Mouse (Mus musculus) ES-Bruce4 (cell line): ENCODE data around the gene Trio. TPM values are rescaled to one million over a fixed set of nuclear protein-coding genes. Genes with fewer than 3 reads are reported as not detected.

Experiments
- H3K27ac ChIP-seq: 2 replicates; pipeline ENCODE4 v1.5.1; 2012; ENCODE audit warnings: low read length, inconsistent platforms; ENCODE audit not compliant: insufficient read depth
- H3K27me3 ChIP-seq: 2 replicates; pipeline ENCODE4 v1.6.1; 2012; ENCODE audit warnings: mild to moderate bottlenecking, low read length, inconsistent platforms; ENCODE audit not compliant: control insufficient read depth, poor library complexity, insufficient read depth, severe bottlenecking
- H3K36me3 ChIP-seq: 2 replicates; pipeline ENCODE4 v1.6.1; 2012; ENCODE audit warnings: inconsistent platforms, mild to moderate bottlenecking, low read length, moderate library complexity; ENCODE audit not compliant: control insufficient read depth, poor library complexity, insufficient read depth, severe bottlenecking
- H3K4me1 ChIP-seq: one replicate; pipeline ENCODE4 v1.8.1; 2011; ENCODE audit warnings: low read length; ENCODE audit not compliant: control insufficient read depth, insufficient read depth
- H3K4me3 ChIP-seq: 2 replicates; pipeline ENCODE4 v1.5.1; 2011; ENCODE audit warnings: low read depth, mild to moderate bottlenecking, low read length
- H3K9ac ChIP-seq: 2 replicates; pipeline ENCODE4 v1.6.1; 2012; ENCODE audit warnings: low read depth, mild to moderate bottlenecking, inconsistent platforms; ENCODE audit not compliant: poor library complexity, severe bottlenecking
- H3K9me3 ChIP-seq: replicated peaks from 2 replicates; pipeline ENCODE4 v1.6.1; 2012; ENCODE audit warnings: mild to moderate bottlenecking, low read length, inconsistent platforms; ENCODE audit not compliant: control insufficient read depth, poor library complexity, insufficient read depth, severe bottlenecking
- CTCF ChIP-seq: IDR thresholded peaks from one replicate; pipeline ENCODE4 v1.8.1; 2011; ENCODE audit warnings: low read depth, low read length
- EP300 ChIP-seq: IDR thresholded peaks from 2 replicates; pipeline ENCODE4 v1.6.1; 2011; ENCODE audit warnings: low read depth, low read length; ENCODE audit not compliant: insufficient read depth
- POLR2A ChIP-seq: IDR thresholded peaks from one replicate; pipeline ENCODE4 v1.8.1; 2011; ENCODE audit warnings: low read length; ENCODE audit not compliant: insufficient read depth
- polyA plus RNA-seq: library from polyadenylated mRNA; stranded (reverse); fragments of >200 nt; gene quantifications from 2 replicates; pipeline ENCODE4 v1.2.4, GENCODE M21; 2011; ENCODE audit warnings: low read depth; ENCODE audit not compliant: missing spikeins, insufficient read depth, insufficient read length

Trio gene
- polyA plus RNA-seq, 1 experiment, result 62.2 TPM

DNA sequence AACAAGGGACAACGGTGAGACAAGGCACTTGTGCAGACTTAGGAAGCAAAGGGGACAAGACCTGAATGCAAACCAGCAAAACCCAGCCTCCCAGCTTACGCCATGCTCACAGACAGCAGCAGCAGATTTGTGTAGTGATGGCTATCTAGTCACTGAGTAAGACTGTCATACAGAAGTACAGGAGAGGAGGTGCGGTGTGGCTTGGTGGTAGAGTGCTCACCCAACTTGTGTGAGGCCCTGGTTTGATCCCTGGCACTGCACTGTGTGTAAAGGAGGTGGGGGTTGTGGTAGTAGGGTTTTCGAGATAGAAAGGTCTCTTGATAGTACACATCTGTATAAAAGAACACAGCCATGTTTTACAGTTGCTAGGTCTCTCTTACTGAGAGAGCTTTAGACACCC, 198.8 kb downstream of the Trio start:
- no peak for TF ChIP-seq POLR2A
- no peak for TF ChIP-seq CTCF
- TF ChIP-seq EP300, result no peak
- no peak overlapping the region for H3K9ac ChIP-seq
- no peak overlapping the region for H3K27ac ChIP-seq
- H3K4me1 ChIP-seq, result no peaks in the 10 kb centered on the region
- H3K36me3 ChIP-seq, result peaks cover 2% of the 10 kb centered on the region; the same call in 1 of the 2 replicates
- no peaks in the 10 kb centered on the region for H3K27me3 ChIP-seq
- H3K4me3 ChIP-seq, result no peak overlapping the region
- no peaks in the 10 kb centered on the region for H3K9me3 ChIP-seq

DNA sequence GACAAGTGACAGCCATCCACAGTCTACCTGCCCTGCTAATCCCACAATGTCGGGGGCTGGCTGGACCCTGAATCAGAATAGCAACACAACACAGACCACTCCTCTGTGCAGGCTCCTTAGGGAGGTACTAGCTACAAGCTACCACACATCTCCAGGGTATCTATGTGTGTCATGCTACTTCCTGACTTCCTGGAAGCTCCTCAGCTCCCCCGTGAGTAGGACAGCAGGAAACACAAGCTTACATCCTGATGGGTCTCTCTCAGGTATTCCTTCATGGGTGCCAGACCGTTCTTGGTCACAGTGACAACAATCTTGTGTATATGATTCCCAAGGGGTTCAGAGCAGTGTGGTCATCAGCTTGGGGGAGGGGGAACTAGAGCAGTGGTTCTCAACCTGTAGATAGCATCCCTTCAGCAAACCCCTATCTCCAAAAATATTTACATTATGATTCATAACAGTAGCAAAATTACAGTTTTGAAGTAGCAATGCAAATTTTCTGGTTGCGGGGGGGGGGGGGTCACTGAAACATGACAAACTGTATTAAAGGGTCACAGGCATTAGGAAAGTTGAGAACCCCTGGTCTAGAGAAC, 199.5 kb downstream of the Trio start:
- H3K9me3 ChIP-seq, result no peaks in the 10 kb centered on the region
- H3K36me3 ChIP-seq, result peaks cover 2% of the 10 kb centered on the region; the same call in 1 of the 2 replicates
- no peak overlapping the region for H3K9ac ChIP-seq
- H3K27me3 ChIP-seq, result no peaks in the 10 kb centered on the region
- H3K27ac ChIP-seq, result no peak overlapping the region
- no peak for TF ChIP-seq CTCF
- no peak overlapping the region for H3K4me3 ChIP-seq
- no peaks in the 10 kb centered on the region for H3K4me1 ChIP-seq

DNA sequence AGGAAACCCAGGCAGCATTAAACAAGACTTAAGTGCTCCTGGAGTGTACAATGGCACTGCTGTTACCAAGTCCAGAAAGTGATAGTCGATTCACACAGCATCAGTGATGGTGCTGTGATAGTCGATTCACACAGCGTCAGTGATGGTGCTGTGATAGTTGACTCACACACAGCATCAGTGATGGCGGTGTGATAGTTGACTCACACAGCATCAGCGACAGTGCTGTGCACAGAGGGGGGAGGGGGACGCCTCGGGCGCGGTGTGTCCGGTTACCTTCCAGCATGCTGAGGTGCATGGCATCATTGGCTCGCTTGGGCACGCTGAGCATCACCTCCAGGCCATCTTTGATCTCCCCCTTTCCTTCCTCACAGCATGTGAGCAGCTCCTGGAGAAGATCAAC, 200.3 kb downstream of the Trio start:
- Histone ChIP-seq H3K36me3 (no peaks in the 10 kb centered on the region), H3K9ac (no peak overlapping the region), H3K4me3 (no peak overlapping the region), H3K9me3 (no peaks in the 10 kb centered on the region), H3K27me3 (no peaks in the 10 kb centered on the region), H3K4me1 (no peaks in the 10 kb centered on the region), H3K27ac (no peak overlapping the region)
- TF ChIP-seq CTCF, result no peak
- no peak for TF ChIP-seq EP300
- no peak for TF ChIP-seq POLR2A

DNA sequence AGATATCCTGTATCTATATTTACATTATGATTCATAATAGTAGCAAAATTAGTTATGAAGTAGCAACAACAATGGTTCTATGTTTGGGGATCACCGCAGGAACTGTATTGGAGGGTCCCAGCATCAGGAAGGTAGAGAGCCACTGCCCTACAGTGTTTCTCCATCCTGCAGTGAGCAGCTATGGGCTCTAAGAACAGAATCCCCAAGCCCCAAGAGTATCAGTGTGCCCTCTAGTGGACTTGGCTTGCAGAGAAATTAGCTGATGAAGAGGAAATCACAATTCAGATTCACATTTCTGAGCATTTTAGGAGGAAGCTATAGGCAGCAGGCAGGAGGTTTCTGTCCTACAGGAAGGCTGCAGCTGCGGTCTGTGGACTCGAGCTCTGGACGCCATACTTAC, 202.1 kb downstream of the Trio start:
- Histone ChIP-seq H3K36me3 (no peaks in the 10 kb centered on the region), H3K4me3 (no peak overlapping the region), H3K9ac (no peak overlapping the region), H3K27ac (no peak overlapping the region), H3K9me3 (no peaks in the 10 kb centered on the region), H3K4me1 (no peaks in the 10 kb centered on the region), H3K27me3 (no peaks in the 10 kb centered on the region)
- peak; percentile 29 for TF ChIP-seq CTCF
- TF ChIP-seq POLR2A, result no peak
- no peak for TF ChIP-seq EP300

DNA sequence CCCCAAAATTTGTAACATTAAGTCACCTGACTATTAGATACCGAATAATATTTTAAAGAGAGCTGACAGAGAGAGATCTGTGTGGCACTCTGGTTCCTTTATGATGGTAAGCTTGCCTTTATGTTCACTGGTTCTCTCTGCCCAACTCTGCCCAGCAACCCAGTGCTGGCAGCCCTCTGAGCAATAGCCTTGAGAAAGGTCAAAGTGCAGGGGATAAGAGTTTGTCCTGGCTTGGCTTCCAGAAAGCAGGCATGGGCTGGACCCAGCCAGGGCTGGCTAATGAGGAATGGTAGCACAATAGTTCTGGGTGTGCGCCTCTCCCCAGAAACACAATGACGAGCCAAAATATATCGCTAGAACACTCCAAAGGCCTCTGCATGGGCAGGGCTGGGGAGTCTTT, 203.2 kb downstream of the Trio start:
- Histone ChIP-seq H3K4me1 (peaks cover 2% of the 10 kb centered on the region), H3K27ac (no peak overlapping the region), H3K9me3 (no peaks in the 10 kb centered on the region), H3K9ac (no peak overlapping the region), H3K4me3 (no peak overlapping the region), H3K27me3 (no peaks in the 10 kb centered on the region), H3K36me3 (no peaks in the 10 kb centered on the region)
- TF ChIP-seq EP300 (no peak), POLR2A (no peak), CTCF (no peak)

DNA sequence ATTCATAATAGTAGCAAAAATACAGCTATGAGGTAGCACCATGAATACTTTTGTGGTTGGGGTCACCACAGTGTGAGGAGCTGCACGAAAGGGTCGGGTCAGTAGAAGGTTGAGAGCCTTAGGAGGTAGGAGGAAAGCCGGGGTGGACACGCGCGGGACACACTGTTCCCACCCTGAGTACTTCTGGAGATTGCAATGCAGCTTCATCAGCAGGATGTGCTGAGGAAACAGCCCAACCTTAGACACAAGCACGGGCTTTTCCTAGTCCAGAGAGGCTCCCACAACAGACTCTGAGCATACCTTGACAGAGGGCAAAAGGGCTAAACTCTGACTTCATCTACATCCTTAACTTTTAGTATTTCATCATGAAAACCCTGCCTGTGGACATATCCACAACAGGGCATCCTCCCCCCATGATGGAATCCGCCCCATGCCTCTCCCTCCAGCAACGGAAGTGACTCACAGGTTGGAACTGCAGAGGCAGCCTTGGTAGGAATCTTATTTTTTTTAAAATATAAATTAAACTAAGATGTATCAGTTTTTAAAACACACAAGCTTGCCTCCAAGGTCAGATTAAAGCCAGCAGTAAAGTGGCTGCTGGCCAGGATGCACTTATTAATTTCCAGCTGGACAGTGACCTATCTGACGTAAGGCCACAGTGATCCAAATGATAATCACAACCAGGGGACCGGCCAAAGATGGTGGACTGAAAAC, 203.8 kb downstream of the Trio start:
- H3K9ac ChIP-seq, result no peak overlapping the region
- no peaks in the 10 kb centered on the region for H3K27me3 ChIP-seq
- no peak overlapping the region for H3K27ac ChIP-seq
- peaks cover 2% of the 10 kb centered on the region for H3K4me1 ChIP-seq
- no peak overlapping the region for H3K4me3 ChIP-seq
- H3K36me3 ChIP-seq, result no peaks in the 10 kb centered on the region
- no peaks in the 10 kb centered on the region for H3K9me3 ChIP-seq
- TF ChIP-seq EP300 (no peak), CTCF (no peak), POLR2A (no peak)
